Mouse (Mus musculus) left cerebral cortex, postnatal 10 days (tissue): ENCODE measurements around the gene Trip11. TPM values are rescaled to one million over a fixed set of nuclear protein-coding genes. Genes with fewer than 3 reads are reported as not detected.
A peak's percentile ranks its signal among the peaks of the same experiment; 100 is the strongest.

Source experiments
- DNase-seq, 2 experiments: peaks; one replicate each; pipeline ENCODE4 v3.0.0; 2021 to 2022; ENCODE audit warnings: low spot score in 2 of 2, mixed read lengths in 1 of 2; ENCODE audit errors: extremely low spot score in 1 of 2
- intact Hi-C: fragments of 180-260 bp; cut with DNase I; formaldehyde crosslinking; loops from one replicate; pipeline ENCODE4 v1.15.1; 2025
- total RNA-seq, 2 experiments: library from RNA; stranded (reverse); gene quantifications; 2 replicates each; pipeline ENCODE4 v1.2.3; 2021

Gene Trip11
- total RNA-seq, 2 experiments from 2014 or later, result 20.1 to 22.9 TPM

GRCm38 (mm10) chr12:101899671-101900245 lies 13.3 kb downstream of the Trip11 start:
- no peak for DNase-seq
- intact Hi-C loops, result no loop called here

- intact Hi-C loops, result no loop called here
- no peak for DNase-seq
Observed at GRCm38 (mm10) chr12:101898966-101899365, 14.1 kb downstream of the Trip11 start.

- no peak for DNase-seq
- intact Hi-C loops, result no loop called here
Observed at GRCm38 (mm10) chr12:101897113-101897512, 16.0 kb downstream of the Trip11 start.

- DNase-seq, result no peak
Observed at GRCm38 (mm10) chr12:101893296-101893695, 19.8 kb downstream of the Trip11 start.

GRCm38 (mm10) chr12:101892832-101893231 lies 20.2 kb downstream of the Trip11 start:
- intact Hi-C loops, result no loop called here
- DNase-seq, result no peak

More at GRCm38 (mm10) chr12:101893296-101893695, 19.8 kb downstream of the Trip11 start:
- intact Hi-C loops, result no loop called here

- DNase-seq, result no peak
Observed at GRCm38 (mm10) chr12:101891066-101891465, 22.0 kb downstream of the Trip11 start.

GRCm38 (mm10) chr12:101889351-101889750 lies 23.7 kb downstream of the Trip11 start:
- intact Hi-C loops, result no loop called here

More at GRCm38 (mm10) chr12:101891066-101891465, 22.0 kb downstream of the Trip11 start:
- intact Hi-C loops, result no loop called here

GRCm38 (mm10) chr12:101888312-101888711 lies 24.8 kb downstream of the Trip11 start:
- no peak for DNase-seq

More at GRCm38 (mm10) chr12:101889351-101889750, 23.7 kb downstream of the Trip11 start:
- DNase-seq, result no peak

GRCm38 (mm10) chr12:101884926-101885325 lies 28.1 kb downstream of the Trip11 start:
- intact Hi-C loops, result no loop called here
- DNase-seq, result no peak

More at GRCm38 (mm10) chr12:101888312-101888711, 24.8 kb downstream of the Trip11 start:
- intact Hi-C loops, result no loop called here

- no peak for DNase-seq
- intact Hi-C loops, result loop anchor here (5.0 kb wide), 1 partner anchor 754 kb away; no protein-coding TSS in a partner anchor
Observed at GRCm38 (mm10) chr12:101876374-101876773, 36.7 kb downstream of the Trip11 start.

- intact Hi-C loops, result loop anchor here (5.0 kb wide), 1 partner anchor 753 kb away; no protein-coding TSS in a partner anchor
- peak in 1 of 2 experiments; percentile 24 for DNase-seq
Observed at GRCm38 (mm10) chr12:101875107-101875506, 38.0 kb downstream of the Trip11 start.

GRCm38 (mm10) chr12:101862286-101862964 lies 50.6 kb downstream of the Trip11 start:
- intact Hi-C loops, result no loop called here

GRCm38 (mm10) chr12:101860256-101860655 lies 52.8 kb downstream of the Trip11 start:
- intact Hi-C loops, result no loop called here
- DNase-seq, result no peak

More at GRCm38 (mm10) chr12:101862286-101862964, 50.6 kb downstream of the Trip11 start:
- no peak for DNase-seq

GRCm38 (mm10) chr12:101858011-101858410 lies 55.1 kb downstream of the Trip11 start:
- no peak for DNase-seq
- intact Hi-C loops, result no loop called here

- no peak for DNase-seq
- intact Hi-C loops, result no loop called here
Observed at GRCm38 (mm10) chr12:101854336-101854735, 58.7 kb downstream of the Trip11 start.

- DNase-seq, result no peak
- intact Hi-C loops, result no loop called here
Observed at GRCm38 (mm10) chr12:101851846-101852564, 61.1 kb downstream of the Trip11 start.

- intact Hi-C loops, result no loop called here
- DNase-seq, result no peak
Observed at GRCm38 (mm10) chr12:101851314-101851713, 61.8 kb downstream of the Trip11 start.

- DNase-seq, result no peak
- intact Hi-C loops, result no loop called here
Observed at GRCm38 (mm10) chr12:101836546-101837274, 76.4 kb downstream of the Trip11 start.

- DNase-seq, result no peak
- intact Hi-C loops, result no loop called here
Observed at GRCm38 (mm10) chr12:101834715-101835114, 78.4 kb downstream of the Trip11 start.
